Comparison of ENCODE assay signal across 11 mouse cellular contexts in genomic region chr11:80145787-80146275, GRCm38 (mm10). TPM values are rescaled to one million over a fixed set of nuclear protein-coding genes. Genes with fewer than 3 reads are reported as not detected.
A peak's percentile ranks its signal among the peaks of the same experiment; 100 is the strongest.
DNase-seq lines count a peak whose midpoint lies in the region; ATAC-seq and TF ChIP-seq lines count a peak whose summit lies in the region.
"Had no signal": no experiment of that assay in that cellular context is flagged by ENCODE, and none has a peak within 500 bp of the region (broad histone marks: within the 10 kb centered on the region; RNA-seq: fewer than 3 reads in every experiment).

No protein-coding gene starts in this region.

- H3K27ac ChIP-seq in spleen, adult 2 months (ENCODE audit: insufficient read depth, low read length) = peak overlapping the region; percentile 53
- H3K27ac ChIP-seq in forebrain, embryonic 12.5 days = no peak overlapping the region
- H3K27ac ChIP-seq: limb, embryonic 12.5 days; neural tube, embryonic 13.5 days had no signal

- H3K4me3 ChIP-seq in spleen, adult 2 months (ENCODE audit: extremely low read depth, insufficient read depth, insufficient read length) = no peak overlapping the region
- H3K4me3 ChIP-seq in forebrain, embryonic 12.5 days (replicated peaks) = no peak overlapping the region
- H3K4me3 ChIP-seq: limb, embryonic 12.5 days; neural tube, embryonic 13.5 days had no signal

- ATAC-seq in forebrain, embryonic 12.5 days (ENCODE audit: low FRiP score) = no peak
- ATAC-seq: activated CD4-positive, CD25-positive, alpha-beta regulatory T cell, adult 4 months had no signal

- H3K27me3 ChIP-seq in spleen, adult 2 months (ENCODE audit: control insufficient read depth, insufficient read depth, low read length) = no peaks in the 10 kb centered on the region
- H3K27me3 ChIP-seq in forebrain, embryonic 12.5 days = no peaks in the 10 kb centered on the region
- H3K27me3 ChIP-seq: limb, embryonic 12.5 days; neural tube, embryonic 13.5 days had no signal

- peak; percentile 93 for DNase-seq in heart, adult 11 months
- DNase-seq in heart, postnatal 36 days = no peak
- peak; percentile 56 for DNase-seq in c-Kit-positive CD71-negative TER-119-negative erythroid progenitor cells, embryonic 14.5 days (ENCODE audit: low read depth)
- peak; percentile 68 for DNase-seq in large intestine, adult 2 months (ENCODE audit: low read depth, low spot score)
- DNase-seq in spleen, adult 2 months (ENCODE audit: low read depth in 1 of 2, low spot score in 2 of 2) = peak; percentile 42 to 56
- DNase-seq in frontal cortex, adult 2 months (ENCODE audit: extremely low spot score in 1 of 2, low spot score in 1 of 2) = no peak
- DNase-seq in cerebellum, postnatal 10 days = no peak

- H3K9me3 ChIP-seq in forebrain, embryonic 12.5 days = no peaks in the 10 kb centered on the region
- H3K9me3 ChIP-seq: limb, embryonic 12.5 days; neural tube, embryonic 13.5 days had no signal

- TF ChIP-seq POLR2A in spleen, adult 2 months (IDR thresholded peaks at IDR 0.05; ENCODE audit: low read depth, low read length) = no peak

- no peak overlapping the region for H3K9ac ChIP-seq in forebrain, embryonic 12.5 days
- H3K9ac ChIP-seq: limb, embryonic 12.5 days; neural tube, embryonic 13.5 days had no signal

- TF ChIP-seq CTCF in spleen, adult 2 months (IDR thresholded peaks at IDR 0.05; ENCODE audit: extremely low read depth, insufficient read depth, insufficient read length, insufficient replicate concordance) = no peak

- peaks cover 6% of the 10 kb centered on the region; the same call in 1 of the 2 replicates for H3K4me1 ChIP-seq in spleen, adult 2 months (ENCODE audit: control insufficient read depth, insufficient read depth, insufficient read length)
- H3K4me1 ChIP-seq in forebrain, embryonic 12.5 days = peaks cover 12% of the 10 kb centered on the region

- 14% methylated on average over 10 of the region's 10 CpGs for WGBS in large intestine, adult 2 months
- WGBS in spleen, adult 2 months = 4% methylated on average over 10 of the region's 10 CpGs
- 72% methylated on average over 10 of the region's 10 CpGs for WGBS in forebrain, embryonic 12.5 days

- no peak overlapping the region for H3K4me2 ChIP-seq in forebrain, embryonic 12.5 days
- H3K4me2 ChIP-seq: limb, embryonic 12.5 days; neural tube, embryonic 13.5 days had no signal

- no peaks in the 10 kb centered on the region for H3K36me3 ChIP-seq in spleen, adult 2 months (ENCODE audit: control insufficient read depth, insufficient read depth, low read length)
- no peaks in the 10 kb centered on the region for H3K36me3 ChIP-seq in forebrain, embryonic 12.5 days (replicated peaks)
- H3K36me3 ChIP-seq: limb, embryonic 12.5 days; neural tube, embryonic 13.5 days had no signal

- intact Hi-C loops in heart, postnatal 36 days (cut with DNase I) = no loop called here

RNA-seq across cellular contexts. Expression of gene Tefm, which starts 3.9 kb away (rescaled TPM):
- total RNA-seq in heart, postnatal 36 days (2021) = 10 to 100 TPM; 26.4 to 27.8 TPM
- polyA plus RNA-seq in large intestine, adult 2 months (2012; rRNA removed) = 3.9 and 4.5 TPM in 2 replicates
- 1.9 and 2.2 TPM in 2 replicates for polyA plus RNA-seq in spleen, adult 2 months (2012; rRNA removed)
- 8.7 and 9.5 TPM in 2 replicates for polyA plus RNA-seq in frontal cortex, adult 2 months (2012; rRNA removed)
- polyA plus RNA-seq in forebrain, embryonic 12.5 days (2016; fragmentation: Nextera tagmentation; extraction: Ambion mirVana) = 27.8 and 30.4 TPM in 2 replicates

RNA-seq across cellular contexts. Expression of gene Adap2, which starts 8.1 kb away (rescaled TPM):
- total RNA-seq in heart, postnatal 36 days (2021) = 10 to 100 TPM; 11.6 to 16.6 TPM
- 6.4 and 15.3 TPM in 2 replicates for polyA plus RNA-seq in large intestine, adult 2 months (2012; rRNA removed)
- polyA plus RNA-seq in spleen, adult 2 months (2012; rRNA removed) = 12.6 and 16.4 TPM in 2 replicates
- polyA plus RNA-seq in frontal cortex, adult 2 months (2012; rRNA removed) = 5.7 and 7.8 TPM in 2 replicates
- 1.4 and 1.7 TPM in 2 replicates for polyA plus RNA-seq in forebrain, embryonic 12.5 days (2016; fragmentation: Nextera tagmentation; extraction: Ambion mirVana)

RNA-seq across cellular contexts. Expression of gene Rnf135, which starts 37.8 kb away (rescaled TPM):
- 1 to 10 TPM; 5.3 to 5.8 TPM for total RNA-seq in heart, postnatal 36 days (2021)
- polyA plus RNA-seq in large intestine, adult 2 months (2012; rRNA removed) = 4.8 and 5.7 TPM in 2 replicates
- polyA plus RNA-seq in spleen, adult 2 months (2012; rRNA removed) = 7.3 and 10.0 TPM in 2 replicates
- polyA plus RNA-seq in frontal cortex, adult 2 months (2012; rRNA removed) = 4.3 and 4.6 TPM in 2 replicates
- 2.8 and 2.9 TPM in 2 replicates for polyA plus RNA-seq in forebrain, embryonic 12.5 days (2016; fragmentation: Nextera tagmentation; extraction: Ambion mirVana)

RNA-seq across cellular contexts. Expression of gene Atad5, which starts 56.6 kb away (rescaled TPM):
- 1 to 10 TPM in 1 of 2 experiments, under 1 TPM in 1; 0.81 to 1.0 TPM for total RNA-seq in heart, postnatal 36 days (2021)
- polyA plus RNA-seq in large intestine, adult 2 months (2012; rRNA removed) = 0.83 and 1.2 TPM in 2 replicates
- 0.60 and 0.62 TPM in 2 replicates for polyA plus RNA-seq in spleen, adult 2 months (2012; rRNA removed)
- 3.9 and 4.4 TPM in 2 replicates for polyA plus RNA-seq in frontal cortex, adult 2 months (2012; rRNA removed)
- 19.5 and 20.1 TPM in 2 replicates for polyA plus RNA-seq in forebrain, embryonic 12.5 days (2016; fragmentation: Nextera tagmentation; extraction: Ambion mirVana)

Comparison
In these comparisons a context has a peak if more than half of its experiments do, and no peak if none do; other contexts are left out.
1. DNase-seq: peak in heart, adult 11 months (single experiment), c-Kit-positive CD71-negative TER-119-negative erythroid progenitor cells, embryonic 14.5 days (single experiment), large intestine, adult 2 months (single experiment) and spleen, adult 2 months (2 of 2); none in heart, postnatal 36 days (0 of 2), frontal cortex, adult 2 months (0 of 2) and cerebellum, postnatal 10 days (0 of 2).